Mouse (Mus musculus) myocyte (in vitro differentiated cells): Measurements from ENCODE around the gene Gm20716. TPM values are rescaled to one million over a fixed set of nuclear protein-coding genes. Genes with fewer than 3 reads are reported as not detected.

Experiments
- H3K27me3 ChIP-seq: one replicate; pipeline ENCODE4 v1.6.1; 2011; ENCODE audit not compliant: control insufficient read depth, insufficient read depth, insufficient read length
- H3K36me3 ChIP-seq: one replicate; pipeline ENCODE4 v1.6.1; 2011; ENCODE audit not compliant: control insufficient read depth, insufficient read depth
- H3K4me2 ChIP-seq: one replicate; pipeline ENCODE4 v1.6.1; 2011; ENCODE audit warnings: low read depth, control low read depth
- H3K4me3 ChIP-seq: one replicate; pipeline ENCODE4 v1.5.1; 2011; ENCODE audit warnings: mild to moderate bottlenecking, control low read depth, moderate library complexity
- H3K79me2 ChIP-seq: one replicate; pipeline ENCODE4 v1.6.1; 2011; ENCODE audit not compliant: control insufficient read depth, insufficient read depth
- H3ac ChIP-seq: one replicate; pipeline ENCODE4 v1.6.1; 2011; ENCODE audit not compliant: control insufficient read depth, insufficient read length
- CEBPB ChIP-seq: IDR thresholded peaks from 2 replicates; pipeline ENCODE4 v1.6.1; 2011; ENCODE audit warnings: mild to moderate bottlenecking, moderate library complexity; ENCODE audit not compliant: poor library complexity, insufficient read depth, severe bottlenecking
- E2F4 ChIP-seq: IDR thresholded peaks from one replicate; pipeline ENCODE4 v1.6.1; 2011; ENCODE audit warnings: mild to moderate bottlenecking, control low read depth, moderate library complexity; ENCODE audit not compliant: insufficient read depth
- MAX ChIP-seq: IDR thresholded peaks from one replicate; pipeline ENCODE4 v1.6.1; 2011; ENCODE audit warnings: low read depth, mild to moderate bottlenecking, control low read depth
- MYOD1 ChIP-seq, 3 experiments: IDR thresholded peaks; one replicate each; pipeline ENCODE4 v1.6.1; 2011; ENCODE audit warnings: control low read depth in 2 of 3, low read depth in 2 of 3, mild to moderate bottlenecking in 2 of 3, moderate library complexity in 1 of 3; ENCODE audit not compliant: insufficient read length in 2 of 3, control insufficient read depth in 1 of 3
- MYOG ChIP-seq, 3 experiments: IDR thresholded peaks; one replicate each; pipeline ENCODE4 v1.6.1; 2011; ENCODE audit warnings: control low read depth in 2 of 3, low read depth in 2 of 3, mild to moderate bottlenecking in 2 of 3; ENCODE audit not compliant: insufficient read length in 2 of 3, control insufficient read depth in 1 of 3, insufficient read depth in 1 of 3
- POLR2A ChIP-seq: IDR thresholded peaks from one replicate; pipeline ENCODE4 v1.6.1; 2011; ENCODE audit warnings: low read depth, mild to moderate bottlenecking, control low read depth, moderate library complexity; ENCODE audit not compliant: insufficient read length
- POLR2AphosphoS2 ChIP-seq: IDR thresholded peaks from one replicate; pipeline ENCODE4 v1.6.1; 2011; ENCODE audit warnings: low read depth, control low read depth; ENCODE audit not compliant: insufficient read length
- REST ChIP-seq: IDR thresholded peaks from one replicate; pipeline ENCODE4 v1.6.1; 2011; ENCODE audit warnings: mild to moderate bottlenecking, control low read depth, moderate library complexity; ENCODE audit not compliant: insufficient read depth, insufficient read length
- SRF ChIP-seq: IDR thresholded peaks from one replicate; pipeline ENCODE4 v1.6.1; 2011; ENCODE audit warnings: low read depth; ENCODE audit not compliant: control insufficient read depth, insufficient read length
- TCF12 ChIP-seq: IDR thresholded peaks from one replicate; pipeline ENCODE4 v1.6.1; 2011; ENCODE audit warnings: mild to moderate bottlenecking, control low read depth; ENCODE audit not compliant: poor library complexity, insufficient read depth, severe bottlenecking
- TCF3 ChIP-seq: IDR thresholded peaks from one replicate; pipeline ENCODE4 v1.6.1; 2011; ENCODE audit warnings: low read depth, control low read depth; ENCODE audit not compliant: insufficient read length
- USF1 ChIP-seq: IDR thresholded peaks from one replicate; pipeline ENCODE4 v1.6.1; 2011; ENCODE audit warnings: low read depth, mild to moderate bottlenecking, control low read depth, moderate library complexity
- polyA plus RNA-seq: library from polyadenylated mRNA; unstranded; fragments of >200 nt; fragmentation: generic; extraction: Trizol; gene quantifications from one replicate; pipeline ENCODE4 v1.2.1, GENCODE M21; 2012; ENCODE audit warnings: missing spikeins

Gm20716 gene
- 24.4 TPM for polyA plus RNA-seq

DNA sequence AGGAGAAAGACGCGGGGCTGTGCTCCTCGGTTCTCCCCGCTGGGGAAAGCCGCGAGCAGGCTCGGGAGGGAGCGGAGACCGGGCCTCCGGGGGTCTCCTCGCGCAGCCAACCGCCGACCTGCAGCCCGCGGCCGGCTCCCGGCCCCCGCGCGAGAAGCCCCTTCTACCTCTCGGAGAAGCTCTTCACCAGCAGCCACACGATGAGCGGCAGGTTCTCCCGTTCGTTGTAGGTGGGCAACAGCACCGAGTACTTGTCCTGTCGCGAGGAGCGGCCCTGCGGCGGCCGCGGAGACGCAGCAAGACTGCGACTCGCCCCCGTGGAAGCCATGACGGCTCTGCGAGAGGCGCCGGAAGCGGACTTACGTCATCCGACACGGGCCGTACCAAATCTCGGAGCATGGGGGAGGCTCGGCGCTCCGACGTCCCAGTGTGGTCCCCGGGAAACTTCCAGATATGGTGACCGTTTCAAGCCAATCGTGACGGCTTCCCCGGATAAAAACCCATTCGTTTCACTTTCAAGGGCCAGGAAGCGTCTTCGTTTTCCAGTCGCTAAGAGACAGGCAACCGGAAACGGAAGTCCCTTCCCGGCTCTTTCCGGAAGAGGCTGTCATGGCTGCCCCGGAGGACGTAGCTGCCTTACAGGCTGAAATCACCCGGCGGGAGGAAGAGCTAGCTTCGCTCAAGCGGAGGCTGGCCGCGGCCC lies at the start of gene Gm20716, which contains the start of the genes Dpm1 and Mocs3:
TSS of gene Gm20716 (minus strand) at position 339 of the 703 bp plus-strand sequence.
TSS of gene Dpm1 (minus strand) at position 566 of the 703 bp plus-strand sequence.
TSS of gene Mocs3 (plus strand) at position 597 of the 703 bp plus-strand sequence.
- Histone ChIP-seq H3K4me2 (peak within 1 kb of the TSS; percentile 79), H3K36me3 (peaks cover 5% of the 10 kb centered on the region), H3ac (peak within 1 kb of the TSS; percentile 82), H3K27me3 (no peaks in the 10 kb centered on the region), H3K79me2 (peaks cover 44% of the 10 kb centered on the region), H3K4me3 (peak within 1 kb of the TSS; percentile 96)
- TF ChIP-seq POLR2AphosphoS2 (peak; percentile 96), SRF (no peak), POLR2A (peak; percentile 96)

DNA sequence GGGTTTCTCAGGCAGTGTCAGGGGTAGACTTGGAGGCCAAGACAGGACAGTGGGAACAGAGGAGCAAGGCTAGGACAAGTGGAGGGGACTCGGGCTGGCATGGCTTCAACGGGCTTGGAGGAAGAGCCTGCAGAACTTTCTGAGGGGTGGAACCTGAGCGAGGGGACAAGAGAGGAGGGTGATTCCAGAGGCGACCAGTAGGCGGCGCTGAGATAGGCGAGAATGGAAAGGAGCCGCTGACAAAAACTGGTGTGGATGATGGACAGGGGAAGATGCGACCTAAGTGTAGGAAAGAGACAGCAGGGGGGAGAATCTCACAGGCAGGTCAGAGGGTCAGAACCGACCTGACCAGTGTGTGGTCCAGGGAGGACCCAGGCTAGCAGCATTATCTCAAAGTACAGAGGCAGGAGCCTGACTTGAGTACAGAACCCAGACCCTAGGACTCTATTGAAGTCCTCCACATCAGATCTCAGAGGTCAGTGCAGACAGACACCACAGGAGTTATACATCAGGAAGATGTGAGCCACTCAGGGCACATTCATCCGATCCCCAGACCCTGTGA lies 44.3 kb upstream of the Gm20716 start:
- TF ChIP-seq REST (no peak), MYOD1 (IDR thresholded peaks at IDR 0.05; ENCODE audit: control insufficient read depth in 1 of 3, insufficient read length in 2 of 3, low read depth in 2 of 3) (no peak), POLR2AphosphoS2 (no peak), USF1 (no peak), E2F4 (no peak), POLR2A (no peak), SRF (no peak), MAX (no peak), TCF12 (no peak), CEBPB (no peak), TCF3 (no peak), MYOG (IDR thresholded peaks at IDR 0.05; ENCODE audit: control insufficient read depth in 1 of 3, insufficient read depth in 1 of 3, insufficient read length in 2 of 3, low read depth in 2 of 3) (no peak)
- no peaks in the 10 kb centered on the region for H3K36me3 ChIP-seq
- no peak overlapping the region for H3K4me3 ChIP-seq
- peaks cover 77% of the 10 kb centered on the region for H3K27me3 ChIP-seq
- H3K4me2 ChIP-seq = no peak overlapping the region
- no peak overlapping the region for H3ac ChIP-seq
- no peaks in the 10 kb centered on the region for H3K79me2 ChIP-seq

DNA sequence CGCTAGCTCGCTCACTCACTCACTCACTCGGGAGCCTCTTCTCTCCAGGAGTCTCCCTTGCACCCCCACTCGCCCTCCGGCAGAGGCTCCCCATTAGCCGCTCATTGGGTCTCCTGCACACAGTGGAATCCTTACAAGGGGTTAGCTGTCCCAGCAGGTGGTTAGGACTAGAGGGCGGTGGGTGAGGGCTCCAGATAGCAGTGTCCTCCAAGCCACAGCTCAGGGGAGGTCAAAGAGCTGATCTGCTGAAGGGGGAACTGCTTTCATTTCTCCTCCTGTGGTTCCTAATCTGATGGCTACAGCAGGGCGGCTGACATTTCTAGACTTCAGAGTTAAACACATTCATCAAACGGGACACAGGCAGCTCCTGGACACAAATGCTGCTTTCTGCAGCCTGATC lies 43.2 kb upstream of the Gm20716 start:
- H3K36me3 ChIP-seq = no peaks in the 10 kb centered on the region
- H3ac ChIP-seq = no peak overlapping the region
- no peaks in the 10 kb centered on the region for H3K79me2 ChIP-seq
- TF ChIP-seq USF1 (no peak), POLR2A (no peak), POLR2AphosphoS2 (no peak), E2F4 (no peak), REST (no peak), MYOG (IDR thresholded peaks at IDR 0.05; ENCODE audit: control insufficient read depth in 1 of 3, insufficient read depth in 1 of 3, insufficient read length in 2 of 3, low read depth in 2 of 3) (no peak), TCF3 (no peak), MAX (no peak), CEBPB (no peak), TCF12 (no peak), MYOD1 (IDR thresholded peaks at IDR 0.05; ENCODE audit: control insufficient read depth in 1 of 3, insufficient read length in 2 of 3, low read depth in 2 of 3) (no peak), SRF (no peak)
- no peak overlapping the region for H3K4me2 ChIP-seq
- H3K27me3 ChIP-seq = peaks cover 75% of the 10 kb centered on the region
- H3K4me3 ChIP-seq = no peak overlapping the region

DNA sequence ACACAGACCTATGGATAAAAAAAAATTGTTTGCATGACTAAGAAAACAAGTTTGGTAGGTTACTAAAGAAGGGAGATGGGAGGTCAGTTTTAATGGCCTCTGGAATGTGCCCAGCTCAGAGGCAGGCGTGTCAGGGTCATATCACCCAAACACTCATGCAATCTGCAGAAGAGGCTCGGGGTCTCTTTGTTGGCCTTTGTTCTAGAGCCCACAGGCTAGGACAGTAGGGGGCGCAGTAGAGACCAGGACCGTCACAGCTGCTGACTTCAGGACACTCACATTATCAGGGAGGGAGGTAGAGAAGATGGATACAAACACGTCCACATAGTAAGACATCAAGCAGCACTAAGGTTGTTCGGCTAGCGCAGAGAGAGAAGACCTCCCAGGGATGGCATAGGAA lies 37.9 kb upstream of the Gm20716 start:
- Histone ChIP-seq H3K4me2 (no peak overlapping the region), H3K27me3 (peaks cover 32% of the 10 kb centered on the region), H3K36me3 (no peaks in the 10 kb centered on the region), H3K79me2 (no peaks in the 10 kb centered on the region), H3K4me3 (no peak overlapping the region), H3ac (no peak overlapping the region)
- TF ChIP-seq MYOD1 (IDR thresholded peaks at IDR 0.05; ENCODE audit: control insufficient read depth in 1 of 3, insufficient read length in 2 of 3, low read depth in 2 of 3) (no peak), TCF3 (no peak), MAX (no peak), E2F4 (no peak), POLR2A (no peak), POLR2AphosphoS2 (no peak), REST (no peak), USF1 (no peak), SRF (no peak), CEBPB (no peak), MYOG (IDR thresholded peaks at IDR 0.05; ENCODE audit: control insufficient read depth in 1 of 3, insufficient read depth in 1 of 3, insufficient read length in 2 of 3, low read depth in 2 of 3) (no peak), TCF12 (no peak)
